ENCODE assay signal across 21 mouse cellular contexts in the genomic region with DNA sequence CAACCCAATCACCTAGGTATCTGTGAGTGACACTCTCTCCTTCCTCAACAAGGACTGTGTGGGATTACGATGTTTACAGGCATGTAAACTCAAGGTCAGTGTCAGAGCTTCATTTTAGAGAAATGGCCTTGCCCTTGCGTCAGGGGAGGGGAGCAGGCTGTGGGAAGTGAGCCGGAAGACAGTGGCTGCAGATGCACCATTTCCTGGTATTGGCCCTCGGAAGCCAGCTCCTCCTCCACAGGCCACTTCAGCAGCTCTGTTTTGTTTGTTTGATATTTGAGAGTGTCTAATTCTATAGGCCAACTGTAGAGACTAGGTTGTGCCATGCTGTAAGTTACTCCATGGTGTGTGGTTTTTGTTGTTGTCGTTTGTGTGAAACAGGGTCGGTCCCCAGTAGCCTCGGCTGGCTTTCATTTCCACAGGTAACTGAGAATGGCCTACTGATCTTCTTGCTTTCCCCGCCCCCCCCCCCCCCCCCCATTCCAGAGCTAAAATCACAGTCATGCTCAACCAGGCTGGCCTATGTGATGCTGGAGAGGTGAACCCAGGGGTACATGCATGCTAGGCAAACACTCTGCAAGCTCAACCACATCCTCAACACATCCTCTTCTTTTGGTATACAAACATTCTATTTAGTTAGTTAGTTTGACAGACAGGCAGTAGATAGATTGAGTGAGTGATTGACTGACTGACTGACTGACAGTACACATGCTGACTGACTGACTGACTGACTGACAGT. TPM values are rescaled to one million over a fixed set of nuclear protein-coding genes. Genes with fewer than 3 reads are reported as not detected.
A peak's percentile ranks its signal among the peaks of the same experiment; 100 is the strongest.
DNase-seq lines count a peak whose midpoint lies in the region; ATAC-seq and TF ChIP-seq lines count a peak whose summit lies in the region.
"Had no signal": no experiment of that assay in that cellular context is flagged by ENCODE, and none has a peak within 500 bp of the region (broad histone marks: within the 10 kb centered on the region; RNA-seq: fewer than 3 reads in every experiment).

No protein-coding gene starts in this region.

- WGBS in small intestine, adult 2 months, result 72% methylated on average over 8 of the region's 8 CpGs
- 83% methylated on average over 8 of the region's 8 CpGs for WGBS in forebrain, embryonic 15.5 days

- H3K36me3 ChIP-seq in testis, adult 2 months (ENCODE audit: control insufficient read depth, insufficient read depth, low read length), result no peaks in the 10 kb centered on the region
- no peaks in the 10 kb centered on the region for H3K36me3 ChIP-seq in small intestine, adult 2 months (ENCODE audit: control insufficient read depth, insufficient read depth, low read length)
- H3K36me3 ChIP-seq in forebrain, embryonic 15.5 days, result no peaks in the 10 kb centered on the region
- H3K36me3 ChIP-seq: embryonic facial prominence, embryonic 13.5 days; heart, embryonic 15.5 days had no signal

- H3K27ac ChIP-seq in testis, adult 2 months (ENCODE audit: control insufficient read depth, insufficient read depth, low read depth, low read length), result no peak overlapping the region
- peak overlapping the region; percentile 54 for H3K27ac ChIP-seq in small intestine, adult 2 months (ENCODE audit: insufficient read depth, low read depth, low read length)
- no peak overlapping the region for H3K27ac ChIP-seq in forebrain, embryonic 15.5 days (replicated peaks)
- H3K27ac ChIP-seq: embryonic facial prominence, embryonic 13.5 days; heart, adult 2 months; heart, embryonic 15.5 days; liver, embryonic 14.5 days had no signal

- DNase-seq in testis, postnatal 10 days (ENCODE audit: low spot score), result no peak
- DNase-seq in T-cell, adult 2 months (ENCODE audit: low spot score), result peak; percentile 39
- peak; percentile 76 for DNase-seq in induced T-regulatory cell, adult 2 months (ENCODE audit: low read depth)
- no peak for DNase-seq in kidney, postnatal 4 days
- DNase-seq: cerebellum, adult 9-10 months; gastrocnemius, postnatal 10 days; heart, adult 2 months; kidney, adult 9 months; layer of hippocampus, postnatal 36 days; left cerebral cortex, postnatal 4 days; lung, postnatal 36 days had no signal

- no peak overlapping the region for H3K4me2 ChIP-seq in forebrain, embryonic 15.5 days (replicated peaks)
- H3K4me2 ChIP-seq: embryonic facial prominence, embryonic 13.5 days; heart, embryonic 15.5 days; midbrain, embryonic 11.5 days had no signal

- no peak for TF ChIP-seq POLR2A in testis, adult 2 months (IDR thresholded peaks at IDR 0.05; ENCODE audit: control insufficient read depth, low read depth, low read length)
- TF ChIP-seq POLR2A in small intestine, adult 2 months (IDR thresholded peaks at IDR 0.05; ENCODE audit: low read depth, low read length), result no peak

- H3K9ac ChIP-seq in forebrain, embryonic 15.5 days (replicated peaks), result no peak overlapping the region
- H3K9ac ChIP-seq: embryonic facial prominence, embryonic 13.5 days; heart, embryonic 15.5 days; liver, embryonic 14.5 days had no signal

- no peaks in the 10 kb centered on the region for H3K4me1 ChIP-seq in testis, adult 2 months (ENCODE audit: control insufficient read depth, insufficient read depth, low read length)
- H3K4me1 ChIP-seq in small intestine, adult 2 months (ENCODE audit: control insufficient read depth, insufficient read depth, insufficient read length, low read length), result peaks cover 31% of the 10 kb centered on the region
- H3K4me1 ChIP-seq in forebrain, embryonic 15.5 days, result no peaks in the 10 kb centered on the region
- H3K4me1 ChIP-seq: embryonic facial prominence, embryonic 13.5 days had no signal

- no peaks in the 10 kb centered on the region for H3K9me3 ChIP-seq in forebrain, embryonic 15.5 days
- H3K9me3 ChIP-seq: embryonic facial prominence, embryonic 13.5 days; heart, embryonic 15.5 days had no signal

- ATAC-seq in forebrain, embryonic 15.5 days (replicated peaks), result no peak

- no peak for TF ChIP-seq CTCF in testis, adult 2 months (IDR thresholded peaks at IDR 0.05; ENCODE audit: control insufficient read depth, insufficient read depth, insufficient replicate concordance, low read depth, low read length)
- no peak for TF ChIP-seq CTCF in small intestine, adult 2 months (IDR thresholded peaks at IDR 0.05; ENCODE audit: extremely low read depth, insufficient read length, insufficient replicate concordance, low read depth, low read length)

- H3K27me3 ChIP-seq in testis, adult 2 months (ENCODE audit: control insufficient read depth, insufficient read depth, low read length), result no peaks in the 10 kb centered on the region
- H3K27me3 ChIP-seq in small intestine, adult 2 months (ENCODE audit: control insufficient read depth, insufficient read depth, low read length), result no peaks in the 10 kb centered on the region
- no peaks in the 10 kb centered on the region for H3K27me3 ChIP-seq in forebrain, embryonic 15.5 days
- H3K27me3 ChIP-seq: CH12.LX; embryonic facial prominence, embryonic 13.5 days; heart, embryonic 15.5 days had no signal

- peak overlapping the region; percentile 32 for H3K4me3 ChIP-seq in testis, adult 2 months (ENCODE audit: control insufficient read depth, low read depth, low read length)
- H3K4me3 ChIP-seq in small intestine, adult 2 months (ENCODE audit: low read depth, low read length), result no peak overlapping the region
- no peak overlapping the region for H3K4me3 ChIP-seq in forebrain, embryonic 15.5 days
- H3K4me3 ChIP-seq: embryonic facial prominence, embryonic 13.5 days; heart, adult 2 months; heart, embryonic 15.5 days had no signal

RNA-seq across cellular contexts. Expression of a gene that starts 14.9 kb away (rescaled TPM):
- polyA plus RNA-seq in testis, adult 2 months (2012; rRNA removed), result 0.72 and 0.81 TPM in 2 replicates
- 0.25 and 0.36 TPM in 2 replicates for polyA plus RNA-seq in small intestine, adult 2 months (2012; rRNA removed)
- 0.06 TPM in 1 of 2 replicates, not detected in the other for polyA plus RNA-seq in forebrain, embryonic 15.5 days (2015; fragmentation: Nextera tagmentation; extraction: Ambion mirVana)
- polyA plus RNA-seq: embryonic facial prominence, embryonic 13.5 days; heart, embryonic 15.5 days; midbrain, embryonic 11.5 days; neural tube, embryonic 14.5 days; stomach, embryonic 14.5 days had no signal

RNA-seq across cellular contexts. Expression of a gene that starts 59.4 kb away (rescaled TPM):
- polyA plus RNA-seq in testis, adult 2 months (2012; rRNA removed), result 36.3 and 38.3 TPM in 2 replicates
- polyA plus RNA-seq in small intestine, adult 2 months (2012; rRNA removed), result 13.7 and 40.1 TPM in 2 replicates
- polyA plus RNA-seq in forebrain, embryonic 15.5 days (2015; fragmentation: Nextera tagmentation; extraction: Ambion mirVana), result 37.9 and 39.7 TPM in 2 replicates

Comparison
In these comparisons a context has a peak if more than half of its experiments do, and no peak if none do; other contexts are left out.
1. DNase-seq: peak in T-cell, adult 2 months (single experiment) and induced T-regulatory cell, adult 2 months (single experiment); none in testis, postnatal 10 days (single experiment) and kidney, postnatal 4 days (0 of 2).